Mouse (Mus musculus): Measurements from ENCODE around the gene Mroh7. TPM values are rescaled to one million over a fixed set of nuclear protein-coding genes. Genes with fewer than 3 reads are reported as not detected.

Gene Mroh7
- polyA plus RNA-seq, 1 experiment: not detected

DNA sequence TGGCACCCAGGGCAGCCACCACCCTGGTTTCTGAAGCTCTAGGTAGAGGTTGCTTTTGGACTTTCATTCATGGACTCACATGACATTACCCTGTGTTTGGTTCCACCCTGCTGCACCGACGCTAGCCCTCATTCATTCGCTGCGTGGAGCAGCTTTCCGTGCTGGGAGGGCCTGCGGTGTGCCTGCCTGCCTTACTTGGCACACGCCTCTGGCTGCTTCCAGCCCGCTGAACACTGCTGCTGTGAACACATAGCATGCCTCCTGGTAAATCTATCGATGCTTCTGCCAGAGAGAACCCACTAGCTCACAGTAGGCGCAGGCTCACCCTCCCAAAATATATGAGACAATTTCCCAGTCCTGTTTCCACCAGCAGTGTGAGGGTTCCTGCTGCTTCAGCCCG, 26.3 kb downstream of the Mroh7 start:
- TF ChIP-seq CTCF (IDR thresholded peaks at IDR 0.05; ENCODE audit: low read depth, low read length): no peak
- TF ChIP-seq POLR2A (IDR thresholded peaks at IDR 0.05; ENCODE audit: borderline replicate concordance, low read depth, low read length): no peak
- no peak overlapping the region for H3K4me3 ChIP-seq (ENCODE audit: insufficient read depth, low read length)

GRCm38 (mm10) chr4:106703956-106704355, 26.8 kb downstream of the Mroh7 start:
- H3K27ac ChIP-seq (ENCODE audit: insufficient read depth, low read depth, low read length): no peak overlapping the region
- no peak overlapping the region for H3K4me3 ChIP-seq (ENCODE audit: insufficient read depth, low read length)
- no peak for TF ChIP-seq POLR2A (IDR thresholded peaks at IDR 0.05; ENCODE audit: borderline replicate concordance, low read depth, low read length)
- TF ChIP-seq CTCF (IDR thresholded peaks at IDR 0.05; ENCODE audit: low read depth, low read length): no peak
- no peaks in the 10 kb centered on the region for H3K4me1 ChIP-seq (ENCODE audit: control insufficient read depth, insufficient read depth, low read length)

More for the DNA sequence above, 26.3 kb downstream of the Mroh7 start:
- no peak overlapping the region for H3K27ac ChIP-seq (ENCODE audit: insufficient read depth, low read depth, low read length)
- no peaks in the 10 kb centered on the region for H3K4me1 ChIP-seq (ENCODE audit: control insufficient read depth, insufficient read depth, low read length)

- H3K27ac ChIP-seq (ENCODE audit: insufficient read depth, low read depth, low read length): no peak overlapping the region
- H3K4me1 ChIP-seq (ENCODE audit: control insufficient read depth, insufficient read depth, low read length): no peaks in the 10 kb centered on the region
- no peak for TF ChIP-seq POLR2A (IDR thresholded peaks at IDR 0.05; ENCODE audit: borderline replicate concordance, low read depth, low read length)
- TF ChIP-seq CTCF (IDR thresholded peaks at IDR 0.05; ENCODE audit: low read depth, low read length): no peak
- no peak overlapping the region for H3K4me3 ChIP-seq (ENCODE audit: insufficient read depth, low read length)
These were observed 29.9 kb downstream of the Mroh7 start for GRCm38 (mm10) chr4:106700798-106701197.

- Histone ChIP-seq H3K27ac (ENCODE audit: insufficient read depth, low read depth, low read length) (no peak overlapping the region), H3K4me1 (ENCODE audit: control insufficient read depth, insufficient read depth, low read length) (no peaks in the 10 kb centered on the region), H3K4me3 (ENCODE audit: insufficient read depth, low read length) (no peak overlapping the region)
- TF ChIP-seq POLR2A (IDR thresholded peaks at IDR 0.05; ENCODE audit: borderline replicate concordance, low read depth, low read length) (no peak), CTCF (IDR thresholded peaks at IDR 0.05; ENCODE audit: low read depth, low read length) (peak; percentile 30; the same call in 1 of the 2 replicates)
These were observed 30.7 kb downstream of the Mroh7 start for GRCm38 (mm10) chr4:106699989-106700388.

DNA sequence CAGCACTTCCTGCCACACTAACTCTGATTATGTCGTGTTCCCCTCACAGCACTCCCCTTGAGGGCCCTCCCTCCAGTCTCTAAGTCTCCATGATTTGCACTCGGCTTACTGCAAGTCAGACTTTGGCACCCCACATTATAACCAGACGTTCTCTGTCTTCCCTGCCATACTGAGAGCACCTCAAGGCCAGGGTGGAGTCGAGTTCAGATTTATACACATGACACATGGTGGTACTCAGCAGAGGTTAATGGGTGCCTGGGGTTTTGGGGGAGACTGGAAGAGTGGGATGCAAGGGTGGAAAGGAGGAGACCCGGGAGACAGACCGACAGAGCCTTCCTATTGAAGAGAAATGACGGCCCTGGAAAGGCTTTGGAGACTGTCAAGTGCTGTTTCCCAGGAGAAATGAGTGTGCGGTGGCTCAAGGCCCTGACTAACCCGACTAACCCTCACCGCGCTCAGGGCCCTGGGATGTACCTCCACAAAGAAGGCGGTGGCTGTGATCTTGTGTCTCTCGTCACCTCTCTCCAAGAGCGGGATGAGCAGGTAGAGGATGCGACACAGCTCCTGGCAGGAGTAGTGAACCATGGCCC, 36.8 kb downstream of the Mroh7 start:
- Histone ChIP-seq H3K27ac (ENCODE audit: insufficient read depth, low read depth, low read length) (no peak overlapping the region), H3K4me1 (ENCODE audit: control insufficient read depth, insufficient read depth, low read length) (no peaks in the 10 kb centered on the region), H3K4me3 (ENCODE audit: insufficient read depth, low read length) (no peak overlapping the region)
- TF ChIP-seq POLR2A (IDR thresholded peaks at IDR 0.05; ENCODE audit: borderline replicate concordance, low read depth, low read length): no peak
- TF ChIP-seq CTCF (IDR thresholded peaks at IDR 0.05; ENCODE audit: low read depth, low read length): no peak

DNA sequence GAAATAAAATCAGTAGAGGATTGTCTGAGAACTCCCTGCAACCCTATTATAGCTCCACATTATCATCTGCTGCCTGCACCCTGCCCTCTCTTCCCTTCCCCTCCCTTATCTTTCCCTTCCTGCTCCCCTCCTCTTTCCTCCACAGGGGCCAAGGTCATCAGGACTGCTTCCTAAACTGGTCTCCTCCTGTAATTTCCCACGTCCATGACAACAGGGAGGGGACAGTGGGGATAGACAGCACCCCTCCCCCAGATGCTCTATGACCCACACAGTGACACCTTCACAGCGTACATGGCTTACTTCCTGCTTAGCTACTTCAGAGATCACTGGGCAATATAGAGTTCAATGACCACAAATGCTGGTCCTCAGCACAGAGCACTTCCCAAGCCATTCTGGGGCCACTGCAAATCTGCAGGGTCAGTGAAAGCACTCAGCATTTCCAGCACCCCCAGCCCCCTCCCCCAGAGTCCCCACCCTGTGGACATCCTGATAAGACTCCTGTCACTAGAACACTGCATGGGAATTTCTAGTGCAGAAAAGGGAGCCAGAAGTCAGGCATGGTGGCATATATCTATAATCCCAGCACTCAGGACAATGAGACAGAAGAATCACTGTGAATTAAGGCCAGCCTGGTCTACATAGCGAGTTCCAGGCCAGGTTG, 42.0 kb downstream of the Mroh7 start:
- TF ChIP-seq CTCF (IDR thresholded peaks at IDR 0.05; ENCODE audit: low read depth, low read length) (no peak), POLR2A (IDR thresholded peaks at IDR 0.05; ENCODE audit: borderline replicate concordance, low read depth, low read length) (no peak)
- H3K4me1 ChIP-seq (ENCODE audit: control insufficient read depth, insufficient read depth, low read length): no peaks in the 10 kb centered on the region
- H3K4me3 ChIP-seq (ENCODE audit: insufficient read depth, low read length): no peak overlapping the region
- H3K27ac ChIP-seq (ENCODE audit: insufficient read depth, low read depth, low read length): no peak overlapping the region

GRCm38 (mm10) chr4:106680955-106681354, 49.8 kb downstream of the Mroh7 start:
- Histone ChIP-seq H3K27ac (ENCODE audit: insufficient read depth, low read depth, low read length) (no peak overlapping the region), H3K4me1 (ENCODE audit: control insufficient read depth, insufficient read depth, low read length) (peaks cover 3% of the 10 kb centered on the region), H3K4me3 (ENCODE audit: insufficient read depth, low read length) (no peak overlapping the region)
- TF ChIP-seq POLR2A (IDR thresholded peaks at IDR 0.05; ENCODE audit: borderline replicate concordance, low read depth, low read length): no peak
- TF ChIP-seq CTCF (IDR thresholded peaks at IDR 0.05; ENCODE audit: low read depth, low read length): no peak

DNA sequence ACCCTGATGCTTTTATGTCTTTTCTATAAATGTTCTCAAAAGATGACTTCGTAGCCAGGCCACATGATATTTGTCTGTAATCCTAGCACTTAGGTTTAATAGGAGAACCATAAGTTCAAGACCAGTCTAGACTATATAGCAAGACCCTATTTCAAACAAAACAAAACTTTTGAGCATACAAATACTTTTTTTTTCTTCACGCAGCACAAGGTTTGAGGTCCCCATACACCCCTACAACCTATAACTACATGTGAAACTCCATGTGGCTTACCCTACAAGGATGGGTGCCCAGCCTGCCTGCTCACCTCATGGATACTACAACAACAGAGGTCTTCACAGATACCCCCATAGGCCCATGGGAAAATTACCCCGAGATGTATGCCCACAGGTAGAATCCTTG, 51.6 kb downstream of the Mroh7 start:
- TF ChIP-seq POLR2A (IDR thresholded peaks at IDR 0.05; ENCODE audit: borderline replicate concordance, low read depth, low read length): no peak
- TF ChIP-seq CTCF (IDR thresholded peaks at IDR 0.05; ENCODE audit: low read depth, low read length): no peak
- Histone ChIP-seq H3K4me1 (ENCODE audit: control insufficient read depth, insufficient read depth, low read length) (peaks cover 3% of the 10 kb centered on the region), H3K27ac (ENCODE audit: insufficient read depth, low read depth, low read length) (no peak overlapping the region), H3K4me3 (ENCODE audit: insufficient read depth, low read length) (no peak overlapping the region)

DNA sequence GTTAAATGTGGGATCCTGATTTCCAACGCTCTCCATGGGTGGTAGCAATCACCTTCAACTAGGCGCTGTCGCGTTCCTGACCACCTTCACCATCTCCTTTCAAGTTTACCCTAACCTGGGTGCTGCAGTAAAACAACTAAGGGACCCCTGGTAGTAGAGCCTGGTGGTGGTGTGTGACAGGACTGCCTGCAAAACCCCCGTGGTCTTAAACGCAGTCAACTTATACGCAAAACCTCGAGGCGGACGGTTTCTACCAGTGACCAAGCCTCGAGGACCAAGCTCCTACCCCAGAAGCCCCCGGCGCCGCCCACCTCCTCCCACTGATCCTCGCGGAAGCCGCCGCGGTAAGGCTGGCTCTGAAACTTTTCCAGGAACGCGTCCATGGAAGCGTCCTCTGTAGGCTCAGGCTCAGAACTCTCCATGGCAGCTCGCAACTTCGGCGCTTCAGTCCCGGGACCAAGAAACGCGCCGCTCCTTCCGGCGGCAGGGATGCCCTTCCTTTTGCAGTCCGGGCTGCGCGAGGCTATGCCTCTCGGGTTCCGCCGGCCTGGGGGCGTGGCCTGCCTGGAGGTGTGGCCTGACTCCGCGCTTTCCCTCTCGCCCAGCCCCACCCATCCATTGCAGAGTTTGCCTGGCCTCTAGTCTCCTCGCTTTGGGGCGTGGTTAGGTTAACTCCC, 52.1 kb downstream of the Mroh7 start, which contains the start of gene Ttc4:
Ttc4 (minus strand) TSS at position 503 of the 677 bp plus-strand sequence.
- TF ChIP-seq POLR2A (IDR thresholded peaks at IDR 0.05; ENCODE audit: borderline replicate concordance, low read depth, low read length): no peak
- TF ChIP-seq CTCF (IDR thresholded peaks at IDR 0.05; ENCODE audit: low read depth, low read length): peak; percentile 27; the same call in 1 of the 2 replicates
- H3K4me3 ChIP-seq (ENCODE audit: insufficient read depth, low read length): peak within 1 kb of the TSS; percentile 92
- H3K27ac ChIP-seq (ENCODE audit: insufficient read depth, low read depth, low read length): no peak within 1 kb of the TSS
- peaks cover 3% of the 10 kb centered on the region for H3K4me1 ChIP-seq (ENCODE audit: control insufficient read depth, insufficient read depth, low read length)

GRCm38 (mm10) chr4:106676749-106677148, 54.0 kb downstream of the Mroh7 start:
- peaks cover 3% of the 10 kb centered on the region for H3K4me1 ChIP-seq (ENCODE audit: control insufficient read depth, insufficient read depth, low read length)
- no peak for TF ChIP-seq CTCF (IDR thresholded peaks at IDR 0.05; ENCODE audit: low read depth, low read length)
- TF ChIP-seq POLR2A (IDR thresholded peaks at IDR 0.05; ENCODE audit: borderline replicate concordance, low read depth, low read length): no peak

More at GRCm38 (mm10) chr4:106676749-106677148, 54.0 kb downstream of the Mroh7 start:
- Histone ChIP-seq H3K27ac (ENCODE audit: insufficient read depth, low read depth, low read length) (no peak overlapping the region), H3K4me3 (ENCODE audit: insufficient read depth, low read length) (no peak overlapping the region)
